ENCODE assay signal across 8 mouse cellular contexts in genomic region chr11:97628568-97629518, GRCm38 (mm10). TPM values are rescaled to one million over a fixed set of nuclear protein-coding genes. Genes with fewer than 3 reads are reported as not detected.
DNase-seq lines count a peak whose midpoint lies in the region; ATAC-seq and TF ChIP-seq lines count a peak whose summit lies in the region.

No protein-coding gene starts in this region.

- no peak for TF ChIP-seq CTCF in testis, adult 2 months (IDR thresholded peaks at IDR 0.05; ENCODE audit: control insufficient read depth, insufficient read depth, insufficient replicate concordance, low read depth, low read length)

- peaks cover 4 to 19% of the 10 kb centered on the region in 2 experiments; a peak in 2 of 4 replicates for H3K4me1 ChIP-seq in ES-E14 (ENCODE audit: control insufficient read depth in 2 of 2, insufficient read depth in 2 of 2, low read length in 2 of 2, poor library complexity in 1 of 2)
- H3K4me1 ChIP-seq in forebrain, embryonic 13.5 days: peaks cover 29% of the 10 kb centered on the region
- 0 out of 2 replicates have a peak, but pooled peaks cover 12% of the 10 kb centered on the region for H3K4me1 ChIP-seq in intestine, embryonic 14.5 days (replicated peaks; ENCODE audit: control insufficient read depth, insufficient read depth, low read length)
- H3K4me1 ChIP-seq in testis, adult 2 months (ENCODE audit: control insufficient read depth, insufficient read depth, low read length): peaks cover 29% of the 10 kb centered on the region

- WGBS in forebrain, embryonic 13.5 days: under 1% methylated on average over 73 of the region's 106 CpGs
- WGBS in intestine, embryonic 14.5 days: under 1% methylated on average over 88 of the region's 106 CpGs

- ATAC-seq in forebrain, embryonic 13.5 days: peak; percentile 36
- ATAC-seq in intestine, embryonic 14.5 days (replicated peaks; ENCODE audit: low FRiP score, low TSS enrichment, low read depth): peak; percentile 36

- peak overlapping the region; percentile 85 for H3K4me2 ChIP-seq in forebrain, embryonic 13.5 days
- H3K4me2 ChIP-seq in intestine, embryonic 14.5 days (ENCODE audit: low read length): peak overlapping the region; percentile 90

- peak; percentile 92 for DNase-seq in heart, adult 11 months
- no peak for DNase-seq in heart, adult 8-10 months (ENCODE audit: low spot score)
- no peak for DNase-seq in ES-E14 (ENCODE audit: low read depth, low spot score)
- DNase-seq in intestine, embryonic 14.5 days (ENCODE audit: low spot score): peak; percentile 77
- DNase-seq in lung, postnatal 10 days: peak; percentile 36
- DNase-seq in ovary, postnatal 14 days (ENCODE audit: low spot score): no peak

- peaks cover 77% of the 10 kb centered on the region for H3K27me3 ChIP-seq in forebrain, embryonic 13.5 days
- H3K27me3 ChIP-seq in intestine, embryonic 14.5 days (replicated peaks; ENCODE audit: control insufficient read depth, insufficient read depth, low read length): peaks cover 78% of the 10 kb centered on the region
- H3K27me3 ChIP-seq in testis, adult 2 months (ENCODE audit: control insufficient read depth, insufficient read depth, low read length): peaks cover 5% of the 10 kb centered on the region; the same call in 1 of the 2 replicates

- H3K9ac ChIP-seq in ES-E14 (ENCODE audit: insufficient read depth, low read depth, low read length, poor library complexity, severe bottlenecking): peak overlapping the region; percentile 96
- peak overlapping the region; percentile 81 for H3K9ac ChIP-seq in forebrain, embryonic 13.5 days
- peak overlapping the region; percentile 61 for H3K9ac ChIP-seq in intestine, embryonic 14.5 days (ENCODE audit: low read length)

- H3K36me3 ChIP-seq in ES-E14 (ENCODE audit: control insufficient read depth, insufficient read depth, low read length, poor library complexity, severe bottlenecking): peaks cover 10% of the 10 kb centered on the region
- H3K36me3 ChIP-seq in forebrain, embryonic 13.5 days (ENCODE audit: poor library complexity, severe bottlenecking): no peaks in the 10 kb centered on the region
- H3K36me3 ChIP-seq in intestine, embryonic 14.5 days (ENCODE audit: control insufficient read depth, insufficient read depth, low read length): no peaks in the 10 kb centered on the region
- no peaks in the 10 kb centered on the region for H3K36me3 ChIP-seq in testis, adult 2 months (ENCODE audit: control insufficient read depth, insufficient read depth, low read length)

- no peaks in the 10 kb centered on the region for H3K9me3 ChIP-seq in ES-E14 (ENCODE audit: control insufficient read depth, insufficient read depth, low read depth, low read length)
- H3K9me3 ChIP-seq in forebrain, embryonic 13.5 days (replicated peaks): no peaks in the 10 kb centered on the region
- H3K9me3 ChIP-seq in intestine, embryonic 14.5 days (ENCODE audit: control insufficient read depth, low read length): no peaks in the 10 kb centered on the region

- peak overlapping the region; percentile 75; the same call in 1 of the 2 replicates for H3K27ac ChIP-seq in ES-E14 (ENCODE audit: insufficient read depth, low read depth, low read length, poor library complexity, severe bottlenecking)
- H3K27ac ChIP-seq in forebrain, embryonic 13.5 days: no peak overlapping the region
- H3K27ac ChIP-seq in intestine, embryonic 14.5 days (ENCODE audit: low read depth): no peak overlapping the region
- no peak overlapping the region for H3K27ac ChIP-seq in testis, adult 2 months (ENCODE audit: control insufficient read depth, insufficient read depth, low read depth, low read length)

- H3K4me3 ChIP-seq in ES-E14 (ENCODE audit: insufficient read depth in 1 of 2, low read depth in 1 of 2, low read length in 2 of 2, poor library complexity in 1 of 2, severe bottlenecking in 1 of 2): peak overlapping the region; percentile 77 to 89
- H3K4me3 ChIP-seq in forebrain, embryonic 13.5 days: peak overlapping the region; percentile 69
- H3K4me3 ChIP-seq in intestine, embryonic 14.5 days (ENCODE audit: low read depth, low read length): peak overlapping the region; percentile 59
- H3K4me3 ChIP-seq in testis, adult 2 months (ENCODE audit: control insufficient read depth, low read depth, low read length): peak overlapping the region; percentile 80

- no peak for TF ChIP-seq POLR2A in testis, adult 2 months (IDR thresholded peaks at IDR 0.05; ENCODE audit: control insufficient read depth, low read depth, low read length)

- in situ Hi-C loops in ES-E14 (cut with MboI; ENCODE audit: low sequenced_read_pairs in 2 of 2, unreplicated experiment in 2 of 2): no loop called here

TF ChIP-seq in ES-E14, 5 proteins besides CTCF, POLR2A, EP300 and RAD21:
- 0 out of 2 replicates have a peak, but pooled peaks have one; percentile 8 for TF ChIP-seq HCFC1 (IDR thresholded peaks at IDR 0.05; ENCODE audit: borderline replicate concordance, insufficient read depth, low read length)
- no peak for TF ChIP-seq ZC3H11A (IDR thresholded peaks at IDR 0.05; ENCODE audit: borderline replicate concordance, low read depth, low read length)
TF ChIP-seq in ES-E14: peak in this region for 1.

RNA-seq across cellular contexts. Expression of gene Epop, which starts 0.7 kb away (rescaled TPM):
- 1 to 10 TPM in 3 of 4 experiments, under 1 TPM in 1; 0.92 to 1.7 (median 1.2) TPM for total RNA-seq in heart, adult 8-10 months (2022)
- total RNA-seq in ES-E14 (2012; rRNA removed): 100 and 109 TPM in 2 replicates
- polyA plus RNA-seq in forebrain, embryonic 13.5 days (2015; fragmentation: Nextera tagmentation; extraction: Ambion mirVana): 3.5 and 3.9 TPM in 2 replicates
- 3.1 and 3.6 TPM in 2 replicates for polyA plus RNA-seq in intestine, embryonic 14.5 days (2014; fragmentation: Nextera tagmentation; extraction: Ambion mirVana)
- polyA plus RNA-seq in testis, adult 2 months (2012; rRNA removed): 0.47 and 0.58 TPM in 2 replicates

RNA-seq across cellular contexts. Expression of gene Mllt6, which starts 34.4 kb away (rescaled TPM):
- total RNA-seq in heart, adult 8-10 months (2022): 10 to 100 TPM; 68.8 to 84.0 (median 69.8) TPM
- 113 and 142 TPM in 2 replicates for total RNA-seq in ES-E14 (2012; rRNA removed)
- 3.2 and 3.5 TPM in 2 replicates for polyA plus RNA-seq in forebrain, embryonic 13.5 days (2015; fragmentation: Nextera tagmentation; extraction: Ambion mirVana)
- polyA plus RNA-seq in intestine, embryonic 14.5 days (2014; fragmentation: Nextera tagmentation; extraction: Ambion mirVana): 4.6 and 4.8 TPM in 2 replicates
- polyA plus RNA-seq in testis, adult 2 months (2012; rRNA removed): 7.4 and 8.2 TPM in 2 replicates

RNA-seq across cellular contexts. Expression of gene Srcin1, which starts 52.9 kb away (rescaled TPM):
- total RNA-seq in heart, adult 8-10 months (2022): under 1 TPM; 0.06 to 0.75 (median 0.18) TPM
- 2.4 and 4.1 TPM in 2 replicates for total RNA-seq in ES-E14 (2012; rRNA removed)
- 5.6 and 6.4 TPM in 2 replicates for polyA plus RNA-seq in forebrain, embryonic 13.5 days (2015; fragmentation: Nextera tagmentation; extraction: Ambion mirVana)
- polyA plus RNA-seq in intestine, embryonic 14.5 days (2014; fragmentation: Nextera tagmentation; extraction: Ambion mirVana): 0.16 and 0.30 TPM in 2 replicates
- polyA plus RNA-seq in testis, adult 2 months (2012; rRNA removed): 35.5 and 47.1 TPM in 2 replicates

RNA-seq across cellular contexts. Expression of gene Cisd3, which starts 56.8 kb away (rescaled TPM):
- total RNA-seq in heart, adult 8-10 months (2022): 100 to 1,000 TPM; 133 to 158 (median 141) TPM
- 49.9 and 66.0 TPM in 2 replicates for total RNA-seq in ES-E14 (2012; rRNA removed)
- 12.8 and 17.3 TPM in 2 replicates for polyA plus RNA-seq in forebrain, embryonic 13.5 days (2015; fragmentation: Nextera tagmentation; extraction: Ambion mirVana)
- 41.2 and 47.9 TPM in 2 replicates for polyA plus RNA-seq in intestine, embryonic 14.5 days (2014; fragmentation: Nextera tagmentation; extraction: Ambion mirVana)
- 17.6 and 17.7 TPM in 2 replicates for polyA plus RNA-seq in testis, adult 2 months (2012; rRNA removed)

Comparison
In these comparisons a context has a peak if more than half of its experiments do, and no peak if none do; other contexts are left out.
1. DNase-seq: peak in heart, adult 11 months (single experiment), intestine, embryonic 14.5 days (single experiment) and lung, postnatal 10 days (single experiment); none in heart, adult 8-10 months (single experiment), ES-E14 (single experiment) and ovary, postnatal 14 days (single experiment).
2. Peak in every context shown above with its lines, with median percentiles within 50 percentile points of each other: H3K4me3 ChIP-seq and H3K9ac ChIP-seq.